7 mouse cellular contexts compared by ENCODE assay signal in the genomic region with DNA sequence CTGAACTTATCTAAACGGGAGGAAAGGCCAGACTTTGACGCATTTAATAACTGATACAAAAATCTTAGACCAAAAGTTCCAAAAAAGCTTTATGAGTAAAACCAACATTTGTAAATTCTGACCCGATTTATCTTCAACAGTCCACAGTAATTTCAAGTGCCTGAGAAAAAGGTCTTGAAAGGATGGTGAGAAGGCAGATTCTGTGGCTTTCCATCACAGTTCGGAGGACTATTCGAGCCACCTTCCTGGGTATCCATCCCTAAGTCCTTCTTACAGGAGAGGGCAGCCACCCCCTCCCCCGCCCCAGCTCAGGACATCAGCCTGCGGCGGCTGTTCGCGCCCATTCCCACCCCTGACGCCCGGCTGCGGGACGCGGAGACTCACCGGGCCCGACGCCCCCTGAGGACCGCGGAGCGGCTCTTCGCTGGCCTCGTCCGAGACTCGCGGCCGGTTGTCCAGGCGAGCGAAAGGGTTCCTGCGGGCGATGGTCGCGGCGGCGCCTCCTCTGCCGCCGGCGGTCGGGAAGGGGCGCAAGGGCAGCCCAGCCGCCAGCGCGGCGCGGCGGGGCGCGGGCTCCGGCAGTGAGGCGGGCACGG. TPM values are rescaled to one million over a fixed set of nuclear protein-coding genes. Genes with fewer than 3 reads are reported as not detected.
A peak's percentile ranks its signal among the peaks of the same experiment; 100 is the strongest.
DNase-seq lines count a peak whose midpoint lies in the region; ATAC-seq lines count a peak whose summit lies in the region.

No protein-coding gene starts in this region.

- no peaks in the 10 kb centered on the region for H3K9me3 ChIP-seq in forebrain, embryonic 11.5 days (ENCODE audit: control insufficient read depth, low read length)
- no peaks in the 10 kb centered on the region for H3K9me3 ChIP-seq in liver, embryonic 11.5 days (ENCODE audit: control insufficient read depth, low read length)

- H3K4me2 ChIP-seq in forebrain, embryonic 11.5 days (ENCODE audit: low read depth, low read length, severe bottlenecking), result peak overlapping the region; percentile 73
- peak overlapping the region; percentile 86 for H3K4me2 ChIP-seq in liver, embryonic 11.5 days

- WGBS in forebrain, embryonic 11.5 days, result under 1% methylated on average over 50 of the region's 51 CpGs
- WGBS in liver, embryonic 11.5 days, result 1% methylated on average over 50 of the region's 51 CpGs

- peak overlapping the region; percentile 84 for H3K4me3 ChIP-seq in forebrain, embryonic 11.5 days (ENCODE audit: low read depth, low read length)
- peak overlapping the region; percentile 88 for H3K4me3 ChIP-seq in liver, embryonic 11.5 days (ENCODE audit: low read depth, low read length)

- H3K4me1 ChIP-seq in forebrain, embryonic 11.5 days (replicated peaks; ENCODE audit: control insufficient read depth, insufficient read depth, low read length), result 0 out of 2 replicates have a peak, but pooled peaks cover 3% of the 10 kb centered on the region
- H3K4me1 ChIP-seq in liver, embryonic 11.5 days (replicated peaks; ENCODE audit: control insufficient read depth, insufficient read depth, low read length), result peaks cover 18% of the 10 kb centered on the region

- no peaks in the 10 kb centered on the region for H3K27me3 ChIP-seq in forebrain, embryonic 11.5 days (ENCODE audit: control insufficient read depth, insufficient read depth, low read length)
- H3K27me3 ChIP-seq in liver, embryonic 11.5 days (replicated peaks; ENCODE audit: control insufficient read depth, insufficient read depth, low read length), result no peaks in the 10 kb centered on the region

- no peaks in the 10 kb centered on the region; the same call in 1 of the 2 replicates for H3K36me3 ChIP-seq in forebrain, embryonic 11.5 days (ENCODE audit: control insufficient read depth, insufficient read depth, low read length)
- peaks cover 13% of the 10 kb centered on the region for H3K36me3 ChIP-seq in liver, embryonic 11.5 days (ENCODE audit: control insufficient read depth, insufficient read depth, low read length)

- DNase-seq in retina, embryonic 14.5 days (ENCODE audit: low spot score), result peak; percentile 57
- DNase-seq in retina, postnatal 1 day, result no peak
- peak; percentile 80 for DNase-seq in forebrain, embryonic 11.5 days (ENCODE audit: low spot score)
- no peak for DNase-seq in liver, embryonic 11.5 days (ENCODE audit: low spot score)
- peak; percentile 58 for DNase-seq in testis, postnatal 14 days (ENCODE audit: low spot score)
- no peak for DNase-seq in gastrocnemius, adult 8-10 months (ENCODE audit: low spot score in 2 of 2)

- ATAC-seq in forebrain, embryonic 11.5 days (replicated peaks; ENCODE audit: low FRiP score), result peak; percentile 60
- peak; percentile 48 for ATAC-seq in liver, embryonic 11.5 days (replicated peaks; ENCODE audit: low FRiP score)
- ATAC-seq in megakaryocyte progenitor cell, adult 5-6 weeks (replicated peaks; ENCODE audit: poor library complexity), result no peak

- 0 out of 2 replicates have a peak overlapping the region, but pooled peaks have one; percentile 66 for H3K27ac ChIP-seq in forebrain, embryonic 11.5 days (ENCODE audit: low read depth, low read length)
- H3K27ac ChIP-seq in liver, embryonic 11.5 days (ENCODE audit: low read depth, low read length), result peak overlapping the region; percentile 82

- peak overlapping the region; percentile 89 for H3K9ac ChIP-seq in forebrain, embryonic 11.5 days (ENCODE audit: low read length)
- H3K9ac ChIP-seq in liver, embryonic 11.5 days (ENCODE audit: low read depth, low read length), result peak overlapping the region; percentile 95

RNA-seq across cellular contexts. Expression of a gene that starts 0.4 kb away (rescaled TPM):
- polyA plus RNA-seq in forebrain, embryonic 11.5 days (2014; fragmentation: Nextera tagmentation; extraction: Ambion mirVana), result 42.1 and 42.7 TPM in 2 replicates
- 38.3 and 44.4 TPM in 2 replicates for polyA plus RNA-seq in liver, embryonic 11.5 days (2014; fragmentation: Nextera tagmentation; extraction: Ambion mirVana)
- 1 to 10 TPM in 1 of 4 experiments, under 1 TPM in 3; 0.49 to 1.0 (median 0.60) TPM for total RNA-seq in gastrocnemius, adult 8-10 months (2022)
- 16.4 and 17.0 TPM in 2 replicates for total RNA-seq in megakaryocyte progenitor cell, adult 5-6 weeks (2015)
- total RNA-seq in megakaryocyte progenitor cell, adult 5-6 weeks (2017), result 20.4 and 33.7 TPM in 2 replicates

RNA-seq across cellular contexts. Expression of a gene that starts 40.7 kb away (rescaled TPM):
- polyA plus RNA-seq in forebrain, embryonic 11.5 days (2014; fragmentation: Nextera tagmentation; extraction: Ambion mirVana), result 73.6 and 83.6 TPM in 2 replicates
- polyA plus RNA-seq in liver, embryonic 11.5 days (2014; fragmentation: Nextera tagmentation; extraction: Ambion mirVana), result 56.4 and 57.7 TPM in 2 replicates
- 10 to 100 TPM; 13.2 to 19.2 (median 15.8) TPM for total RNA-seq in gastrocnemius, adult 8-10 months (2022)
- 55.2 and 63.8 TPM in 2 replicates for total RNA-seq in megakaryocyte progenitor cell, adult 5-6 weeks (2015)
- 57.2 and 79.0 TPM in 2 replicates for total RNA-seq in megakaryocyte progenitor cell, adult 5-6 weeks (2017)

RNA-seq across cellular contexts. Expression of a gene that starts 40.8 kb away (rescaled TPM):
- 140 and 150 TPM in 2 replicates for polyA plus RNA-seq in forebrain, embryonic 11.5 days (2014; fragmentation: Nextera tagmentation; extraction: Ambion mirVana)
- polyA plus RNA-seq in liver, embryonic 11.5 days (2014; fragmentation: Nextera tagmentation; extraction: Ambion mirVana), result 90.9 and 101 TPM in 2 replicates
- total RNA-seq in gastrocnemius, adult 8-10 months (2022), result 100 to 1,000 TPM in 2 of 4 experiments, 10 to 100 TPM in 2; 86.2 to 107 (median 101) TPM
- total RNA-seq in megakaryocyte progenitor cell, adult 5-6 weeks (2015), result 332 and 375 TPM in 2 replicates
- total RNA-seq in megakaryocyte progenitor cell, adult 5-6 weeks (2017), result 178 and 233 TPM in 2 replicates

RNA-seq across cellular contexts. Expression of a gene that starts 41.0 kb away (rescaled TPM):
- 55.2 and 60.2 TPM in 2 replicates for polyA plus RNA-seq in forebrain, embryonic 11.5 days (2014; fragmentation: Nextera tagmentation; extraction: Ambion mirVana)
- 24.0 and 24.5 TPM in 2 replicates for polyA plus RNA-seq in liver, embryonic 11.5 days (2014; fragmentation: Nextera tagmentation; extraction: Ambion mirVana)
- 10 to 100 TPM; 64.0 to 77.0 (median 70.7) TPM for total RNA-seq in gastrocnemius, adult 8-10 months (2022)
- 4.1 TPM in 2 replicates for total RNA-seq in megakaryocyte progenitor cell, adult 5-6 weeks (2015)
- 6.0 and 7.9 TPM in 2 replicates for total RNA-seq in megakaryocyte progenitor cell, adult 5-6 weeks (2017)

RNA-seq across cellular contexts. Expression of a gene that starts 41.4 kb away (rescaled TPM):
- 145 and 150 TPM in 2 replicates for polyA plus RNA-seq in forebrain, embryonic 11.5 days (2014; fragmentation: Nextera tagmentation; extraction: Ambion mirVana)
- polyA plus RNA-seq in liver, embryonic 11.5 days (2014; fragmentation: Nextera tagmentation; extraction: Ambion mirVana), result 227 and 251 TPM in 2 replicates
- 10 to 100 TPM; 59.7 to 64.2 (median 61.5) TPM for total RNA-seq in gastrocnemius, adult 8-10 months (2022)
- total RNA-seq in megakaryocyte progenitor cell, adult 5-6 weeks (2015), result 148 and 162 TPM in 2 replicates
- total RNA-seq in megakaryocyte progenitor cell, adult 5-6 weeks (2017), result 438 and 506 TPM in 2 replicates

Comparison
In these comparisons a context has a peak if more than half of its experiments do, and no peak if none do; other contexts are left out.
1. DNase-seq: peak in retina, embryonic 14.5 days (single experiment), forebrain, embryonic 11.5 days (single experiment) and testis, postnatal 14 days (single experiment); none in retina, postnatal 1 day (single experiment), liver, embryonic 11.5 days (single experiment) and gastrocnemius, adult 8-10 months (0 of 2).
2. RNA of a gene that starts 0.4 kb away (total RNA-seq): 16.4 to 33.7 TPM in megakaryocyte progenitor cell, adult 5-6 weeks; 0.49 to 1.0 TPM in gastrocnemius, adult 8-10 months; every median in the first group is over 4 times any median in the second.